Mouse (Mus musculus): ENCODE measurements around the gene Nav2.

GRCm38 (mm10) chr7:49410892-49411291, 502.4 kb downstream of the Nav2 start:
- TF ChIP-seq CTCF (IDR thresholded peaks at IDR 0.05; ENCODE audit: low read depth, low read length) (no peak), POLR2A (IDR thresholded peaks at IDR 0.05; ENCODE audit: insufficient read depth, low read length) (no peak)

Data from ES-Bruce4 (cell line).